Mouse (Mus musculus) heart, postnatal 0 days (tissue): ENCODE measurements at regions not wholly inside any gene's neighbourhood (a gene's known extent, or its start where the extent isn't known, plus 50 kb on each side); places are given as distances from the start of the nearest gene placed in this dataset.

ENCODE experiments used
- ATAC-seq: fragments of 200-750 bp; cut with Nextera tagmentation; 2 replicates; pipeline ENCODE4 v1.8.0; 2017; ENCODE audit warnings: low read depth, moderate number of reproducible peaks, moderate library complexity; ENCODE audit not compliant: insufficient read depth
- DNase-seq: peaks from one replicate; pipeline ENCODE4 v3.0.0-alpha.2; 2016; ENCODE audit warnings: low spot score
- H3K27ac ChIP-seq: fragments of 300-500 bp; sonication (generic); 2 replicates; pipeline ENCODE4 v1.5.1; 2014; ENCODE audit warnings: low read depth, mild to moderate bottlenecking
- H3K27me3 ChIP-seq: fragments of 300-500 bp; sonication (generic); 2 replicates; pipeline ENCODE4 v1.6.1; 2014; ENCODE audit warnings: low read length, mixed read lengths; ENCODE audit not compliant: control insufficient read depth, insufficient read depth
- H3K36me3 ChIP-seq: fragments of 300-500 bp; sonication (generic); replicated peaks from 2 replicates; pipeline ENCODE4 v1.6.1; 2014; ENCODE audit warnings: low read length, mixed read lengths; ENCODE audit not compliant: control insufficient read depth, insufficient read depth
- H3K4me1 ChIP-seq: fragments of 300-500 bp; sonication (generic); 2 replicates; pipeline ENCODE4 v1.6.1; 2014; ENCODE audit warnings: antibody characterized with exemption; ENCODE audit not compliant: control insufficient read depth, insufficient read depth
- H3K4me2 ChIP-seq: fragments of 300-500 bp; sonication (generic); 2 replicates; pipeline ENCODE4 v1.6.1; 2014; ENCODE audit warnings: low read depth, mild to moderate bottlenecking, low read length, moderate library complexity
- H3K4me3 ChIP-seq: fragments of 300-500 bp; sonication (generic); 2 replicates; pipeline ENCODE4 v1.5.1; 2014; ENCODE audit warnings: low read depth, low read length
- H3K9ac ChIP-seq: fragments of 300-500 bp; sonication (generic); replicated peaks from 2 replicates; pipeline ENCODE4 v1.6.1; 2014; ENCODE audit warnings: low read depth, low read length, mixed read lengths
- H3K9me3 ChIP-seq: fragments of 300-500 bp; sonication (generic); replicated peaks from 2 replicates; pipeline ENCODE4 v1.6.1; 2016; ENCODE audit warnings: low read length; ENCODE audit not compliant: control insufficient read depth
- CTCF ChIP-seq: IDR thresholded peaks from 2 replicates; pipeline ENCODE4 v1.5.1; 2016; ENCODE audit warnings: antibody characterized with exemption, control low read depth, low read depth
- EP300 ChIP-seq: IDR thresholded peaks from 2 replicates; pipeline ENCODE4 v1.6.1; 2016; ENCODE audit warnings: antibody characterized with exemption, low read depth
- WGBS: fragments of 180-500 bp; shearing (Covaris S2); extraction: QIAGEN DNeasy Blood & Tissue Kit; methylation state at CpG from one replicate; pipeline ENCODE4 v1.1.7; 2014; 5-methylcytosine and 5-hydroxymethylcytosine counted together

DNA sequence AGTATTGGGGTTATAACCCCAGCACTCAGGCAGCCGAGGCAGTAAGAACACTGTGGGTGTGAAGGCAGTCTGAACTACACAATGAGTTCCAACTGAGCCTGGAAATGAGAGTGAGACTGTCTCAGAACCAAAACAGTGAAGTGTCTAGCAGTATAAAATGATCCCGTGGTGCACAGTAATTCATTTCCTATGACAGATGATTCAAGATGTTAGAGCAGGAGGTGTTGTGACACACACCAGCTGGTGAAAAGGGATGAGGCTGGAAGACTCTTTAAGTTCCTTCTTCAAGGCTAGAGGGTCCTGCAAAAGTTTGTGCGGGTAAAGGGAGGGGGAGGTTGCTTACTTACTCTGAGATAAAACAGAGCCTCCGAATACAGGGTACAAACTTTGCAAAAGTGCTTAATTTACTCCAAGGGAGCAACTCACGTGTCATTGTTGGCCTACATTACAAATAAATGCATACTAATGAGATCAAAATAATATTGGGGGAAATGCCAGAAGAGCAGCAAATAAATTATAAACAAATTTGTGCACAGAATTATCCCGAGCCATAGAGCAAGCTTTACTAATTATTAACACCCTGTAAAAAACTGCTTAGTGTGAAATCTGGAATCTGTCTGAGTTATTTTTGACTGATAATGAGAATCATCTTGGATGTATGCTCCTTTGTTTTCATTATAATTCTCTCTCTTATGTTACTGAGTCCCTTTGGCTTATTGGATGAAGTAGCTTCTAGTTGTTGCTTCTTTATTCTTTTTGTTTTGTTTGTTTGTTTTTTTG, 382.0 kb upstream of the Zic4 start:
- WGBS, result 55% methylated on average over 6 of the region's 6 CpGs
- Histone ChIP-seq H3K4me1 (no peaks in the 10 kb centered on the region), H3K9ac (no peak overlapping the region), H3K9me3 (0 out of 2 replicates have a peak, but pooled peaks cover 2% of the 10 kb centered on the region), H3K4me3 (no peak overlapping the region), H3K4me2 (no peak overlapping the region), H3K27me3 (no peaks in the 10 kb centered on the region), H3K36me3 (no peaks in the 10 kb centered on the region), H3K27ac (no peak overlapping the region)
- ATAC-seq (no peak), DNase-seq (no peak)
- TF ChIP-seq EP300, result no peak
- TF ChIP-seq CTCF, result no peak

DNA sequence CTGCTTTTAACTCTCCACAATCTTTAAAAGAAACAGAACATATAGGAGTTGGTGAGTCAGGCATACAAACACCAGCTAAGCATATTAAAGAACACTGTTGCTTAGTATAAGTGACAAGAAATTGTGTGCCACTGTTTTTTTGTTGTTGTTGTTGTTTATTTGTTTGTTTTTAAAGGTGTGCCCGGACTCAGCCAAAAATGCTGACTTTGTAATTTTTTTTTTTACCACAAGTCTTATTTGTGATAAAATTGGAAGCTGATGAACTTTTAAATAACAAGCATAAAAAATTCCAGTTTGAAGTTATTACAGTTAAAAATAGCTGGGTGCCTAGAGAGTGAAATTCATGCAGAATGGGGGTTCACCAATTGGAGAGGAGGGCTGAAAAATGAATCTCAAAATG, 363.0 kb upstream of the Zic4 start:
- H3K4me2 ChIP-seq, result no peak overlapping the region
- H3K27me3 ChIP-seq, result no peaks in the 10 kb centered on the region
- H3K4me3 ChIP-seq, result no peak overlapping the region
- WGBS, result 70% methylated on average over 1 of the region's 1 CpGs
- no peak for ATAC-seq
- TF ChIP-seq EP300, result no peak
- no peak for TF ChIP-seq CTCF
- H3K4me1 ChIP-seq, result no peaks in the 10 kb centered on the region
- no peak overlapping the region for H3K9ac ChIP-seq
- H3K27ac ChIP-seq, result no peak overlapping the region
- DNase-seq, result no peak
- no peaks in the 10 kb centered on the region for H3K36me3 ChIP-seq
- H3K9me3 ChIP-seq, result no peaks in the 10 kb centered on the region

DNA sequence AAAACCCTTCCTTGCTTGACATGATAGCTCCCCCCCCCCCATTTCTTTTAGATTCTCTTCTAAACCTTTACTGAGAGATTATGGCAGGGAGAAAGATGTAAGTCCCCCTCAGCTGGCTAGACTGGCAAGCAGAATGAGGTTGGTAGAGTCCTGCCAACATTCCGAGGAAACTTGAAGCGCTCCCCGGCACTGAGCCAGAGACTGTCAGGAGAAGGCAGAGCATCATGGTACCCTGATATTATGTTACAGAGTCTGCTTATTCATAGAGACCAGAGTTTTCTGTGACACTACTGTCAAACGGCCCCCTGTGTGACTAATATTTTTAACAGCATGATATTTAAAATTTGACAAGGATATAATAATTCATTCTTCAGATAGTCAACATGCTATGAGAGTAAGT, 358.0 kb upstream of the Zic4 start:
- ATAC-seq, result no peak
- Histone ChIP-seq H3K4me2 (no peak overlapping the region), H3K4me1 (no peaks in the 10 kb centered on the region), H3K36me3 (no peaks in the 10 kb centered on the region), H3K9ac (no peak overlapping the region), H3K27me3 (no peaks in the 10 kb centered on the region), H3K9me3 (no peaks in the 10 kb centered on the region; the same call in 1 of the 2 replicates), H3K4me3 (no peak overlapping the region), H3K27ac (no peak overlapping the region)
- WGBS, result 69% methylated on average over 4 of the region's 4 CpGs
- no peak for DNase-seq
- TF ChIP-seq EP300 (no peak), CTCF (no peak)

DNA sequence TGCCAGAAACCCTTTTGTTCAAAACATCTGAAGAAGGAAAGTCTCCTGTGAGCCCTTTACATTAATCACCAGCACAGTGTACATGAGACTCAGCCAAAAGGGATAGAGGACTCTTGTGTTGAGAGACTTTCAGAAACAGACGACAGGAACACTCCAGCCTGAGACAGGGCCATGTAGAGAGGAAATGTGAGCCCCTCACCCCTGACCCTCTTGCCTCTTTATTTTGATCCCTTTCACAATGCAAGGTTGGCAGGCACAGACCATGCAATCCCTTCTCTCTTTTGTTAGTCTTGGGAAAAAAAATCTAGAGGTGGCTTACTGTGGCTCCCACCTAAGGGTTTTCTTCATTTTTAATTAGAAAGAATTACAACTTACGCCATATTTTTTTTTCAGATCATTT, 321.7 kb upstream of the Zic4 start:
- 48% methylated on average over 2 of the region's 2 CpGs for WGBS
- Histone ChIP-seq H3K4me1 (no peaks in the 10 kb centered on the region), H3K4me2 (no peak overlapping the region), H3K9ac (no peak overlapping the region), H3K27ac (no peak overlapping the region), H3K27me3 (no peaks in the 10 kb centered on the region), H3K36me3 (no peaks in the 10 kb centered on the region), H3K9me3 (no peaks in the 10 kb centered on the region), H3K4me3 (no peak overlapping the region)
- no peak for TF ChIP-seq CTCF
- no peak for TF ChIP-seq EP300
- ATAC-seq, result no peak
- no peak for DNase-seq

DNA sequence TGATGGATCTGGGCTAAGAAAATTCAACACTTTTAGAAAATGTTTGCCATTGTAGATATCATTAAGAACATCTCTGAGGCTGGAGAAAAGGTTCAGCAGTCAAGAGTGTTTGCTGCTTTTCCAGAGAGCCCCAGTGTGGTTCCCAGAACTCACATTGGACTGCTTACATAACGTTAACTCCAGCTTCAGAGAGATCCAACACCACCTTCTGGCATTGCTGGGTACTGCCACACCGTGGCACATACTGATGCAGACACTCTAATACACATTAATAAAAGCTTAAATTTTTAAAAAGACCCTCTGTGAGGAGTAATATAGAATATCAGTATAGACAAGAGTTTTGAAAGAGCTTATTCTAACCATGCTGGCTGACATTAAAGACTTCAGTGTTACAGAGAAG, 313.6 kb upstream of the Zic4 start:
- ATAC-seq, result no peak
- Histone ChIP-seq H3K4me1 (no peaks in the 10 kb centered on the region), H3K36me3 (no peaks in the 10 kb centered on the region), H3K9me3 (no peaks in the 10 kb centered on the region), H3K4me2 (no peak overlapping the region), H3K27me3 (no peaks in the 10 kb centered on the region), H3K9ac (no peak overlapping the region), H3K4me3 (no peak overlapping the region), H3K27ac (no peak overlapping the region)
- WGBS, result 37% methylated on average over 2 of the region's 2 CpGs
- no peak for DNase-seq
- TF ChIP-seq EP300, result no peak
- no peak for TF ChIP-seq CTCF
